Mouse (Mus musculus) midbrain, embryonic 13.5 days (tissue): Measurements from ENCODE around the gene Tceal9. TPM values are rescaled to one million over a fixed set of nuclear protein-coding genes. Genes with fewer than 3 reads are reported as not detected.
"Not testable (repeated sequence)": the region's sequence is repeated elsewhere in the genome, so short reads cannot be mapped to it uniquely, and the experiment has no call there.

Experiments used
- ATAC-seq: fragments of 200-750 bp; cut with Nextera tagmentation; 2 replicates; pipeline ENCODE4 v1.8.0; 2017; ENCODE audit warnings: mild to moderate bottlenecking, moderate TSS enrichment, moderate library complexity
- H3K27ac ChIP-seq: fragments of 300-500 bp; sonication (generic); 2 replicates; pipeline ENCODE4 v1.5.1; 2015; ENCODE audit warnings: inconsistent platforms, mild to moderate bottlenecking, moderate library complexity
- H3K27me3 ChIP-seq: fragments of 300-500 bp; sonication (generic); 2 replicates; pipeline ENCODE4 v1.6.1; 2015; ENCODE audit warnings: mild to moderate bottlenecking, inconsistent platforms
- H3K36me3 ChIP-seq: fragments of 300-500 bp; sonication (generic); 2 replicates; pipeline ENCODE4 v1.6.1; 2015; ENCODE audit warnings: mild to moderate bottlenecking, inconsistent platforms
- H3K4me1 ChIP-seq: fragments of 300-500 bp; sonication (generic); replicated peaks from 2 replicates; pipeline ENCODE4 v1.6.1; 2015; ENCODE audit warnings: inconsistent platforms
- H3K4me2 ChIP-seq: fragments of 300-500 bp; sonication (generic); replicated peaks from 2 replicates; pipeline ENCODE4 v1.6.1; 2015; ENCODE audit warnings: moderate library complexity, mild to moderate bottlenecking, inconsistent platforms
- H3K4me3 ChIP-seq: fragments of 300-500 bp; sonication (generic); replicated peaks from 2 replicates; pipeline ENCODE4 v1.5.1; 2015; ENCODE audit warnings: mild to moderate bottlenecking, inconsistent platforms
- H3K9ac ChIP-seq: fragments of 300-500 bp; sonication (generic); replicated peaks from 2 replicates; pipeline ENCODE4 v1.6.1; 2015; ENCODE audit warnings: mild to moderate bottlenecking, inconsistent platforms
- H3K9me3 ChIP-seq: fragments of 300-500 bp; sonication (generic); 2 replicates; pipeline ENCODE4 v1.6.1; 2016; ENCODE audit warnings: mild to moderate bottlenecking, inconsistent platforms
- WGBS: fragments of 180-500 bp; shearing (Covaris S2); methylation state at CpG from one replicate; pipeline ENCODE4 v1.1.7; 2015; 5-methylcytosine and 5-hydroxymethylcytosine counted together
- polyA plus RNA-seq: library from polyadenylated mRNA; unstranded; fragments of >200 nt; fragmentation: Nextera tagmentation; extraction: Ambion mirVana; gene quantifications from 2 replicates; pipeline ENCODE4 v1.2.1, GENCODE M21; 2015

Tceal9 gene
- polyA plus RNA-seq, 1 experiment from 2014 or later: 354 TPM

GRCm38 (mm10) chrX:136238118-136238517 lies 6.8 kb upstream of the Tceal9 start:
- no peaks in the 10 kb centered on the region for H3K36me3 ChIP-seq
- no peak overlapping the region for H3K4me3 ChIP-seq
- no peaks in the 10 kb centered on the region for H3K27me3 ChIP-seq
- H3K27ac ChIP-seq: no peak overlapping the region
- H3K4me2 ChIP-seq: no peak overlapping the region
- WGBS: 52% methylated on average over 3 of the region's 3 CpGs
- no peak for ATAC-seq
- H3K9ac ChIP-seq: no peak overlapping the region
- no peaks in the 10 kb centered on the region for H3K9me3 ChIP-seq
- no peaks in the 10 kb centered on the region for H3K4me1 ChIP-seq

GRCm38 (mm10) chrX:136243181-136243580 lies 1.7 kb upstream of the Tceal9 start:
- ATAC-seq: no peak
- no peaks in the 10 kb centered on the region for H3K9me3 ChIP-seq
- H3K4me1 ChIP-seq: 0 out of 2 replicates have a peak, but pooled peaks cover 4% of the 10 kb centered on the region
- no peak overlapping the region for H3K4me3 ChIP-seq
- H3K9ac ChIP-seq: no peak overlapping the region
- H3K27ac ChIP-seq: no peak overlapping the region
- no peaks in the 10 kb centered on the region for H3K36me3 ChIP-seq
- 86% methylated on average over 2 of the region's 2 CpGs for WGBS
- 0 out of 2 replicates have a peak overlapping the region, but pooled peaks have one; percentile 15 for H3K4me2 ChIP-seq
- no peaks in the 10 kb centered on the region for H3K27me3 ChIP-seq

GRCm38 (mm10) chrX:136245521-136246071 lies 717 bp downstream of the Tceal9 start:
- Histone ChIP-seq H3K36me3 (no peaks in the 10 kb centered on the region), H3K9me3 (no peaks in the 10 kb centered on the region), H3K9ac (peak overlapping the region; percentile 75), H3K4me1 (0 out of 2 replicates have a peak, but pooled peaks cover 4% of the 10 kb centered on the region), H3K4me3 (peak overlapping the region; percentile 62), H3K4me2 (peak overlapping the region; percentile 53), H3K27ac (peak overlapping the region; percentile 83), H3K27me3 (no peaks in the 10 kb centered on the region)
- WGBS: 33% methylated on average over 13 of the region's 15 CpGs
- ATAC-seq: peak; percentile 84

- H3K4me2 ChIP-seq: no peak overlapping the region
- H3K4me1 ChIP-seq: 0 out of 2 replicates have a peak, but pooled peaks cover 4% of the 10 kb centered on the region
- WGBS: 83% methylated on average over 6 of the region's 6 CpGs
- ATAC-seq: no peak
- no peak overlapping the region for H3K4me3 ChIP-seq
- no peak overlapping the region for H3K9ac ChIP-seq
- H3K36me3 ChIP-seq: no peaks in the 10 kb centered on the region
- no peaks in the 10 kb centered on the region for H3K27me3 ChIP-seq
- H3K9me3 ChIP-seq: no peaks in the 10 kb centered on the region
- no peak overlapping the region for H3K27ac ChIP-seq
Observed at GRCm38 (mm10) chrX:136248811-136249210, 3.9 kb downstream of the Tceal9 start.

GRCm38 (mm10) chrX:136249671-136250070 lies 4.8 kb downstream of the Tceal9 start:
- no peak overlapping the region for H3K27ac ChIP-seq
- no peaks in the 10 kb centered on the region for H3K36me3 ChIP-seq
- 84% methylated on average over 7 of the region's 7 CpGs for WGBS
- no peak for ATAC-seq
- H3K4me1 ChIP-seq: 0 out of 2 replicates have a peak, but pooled peaks cover 4% of the 10 kb centered on the region
- no peaks in the 10 kb centered on the region for H3K9me3 ChIP-seq
- no peak overlapping the region for H3K9ac ChIP-seq
- H3K4me3 ChIP-seq: no peak overlapping the region
- no peak overlapping the region for H3K4me2 ChIP-seq
- H3K27me3 ChIP-seq: no peaks in the 10 kb centered on the region

GRCm38 (mm10) chrX:136252023-136252729 lies 7.3 kb downstream of the Tceal9 start:
- WGBS: 54% methylated on average over 6 of the region's 6 CpGs
- Histone ChIP-seq H3K27ac (peak overlapping the region; percentile 47; the same call in 1 of the 2 replicates), H3K4me2 (no peak overlapping the region), H3K4me3 (no peak overlapping the region), H3K36me3 (no peaks in the 10 kb centered on the region), H3K4me1 (no peaks in the 10 kb centered on the region), H3K27me3 (no peaks in the 10 kb centered on the region), H3K9ac (no peak overlapping the region), H3K9me3 (no peaks in the 10 kb centered on the region)
- no peak for ATAC-seq

- 84% methylated on average over 5 of the region's 5 CpGs for WGBS
- no peak overlapping the region for H3K27ac ChIP-seq
- H3K4me3 ChIP-seq: no peak overlapping the region
- 0 out of 2 replicates have a peak, but pooled peaks cover 3% of the 10 kb centered on the region for H3K36me3 ChIP-seq
- H3K9ac ChIP-seq: no peak overlapping the region
- peaks cover 14% of the 10 kb centered on the region for H3K4me1 ChIP-seq
- H3K4me2 ChIP-seq: no peak overlapping the region
- ATAC-seq: no peak
- no peaks in the 10 kb centered on the region for H3K27me3 ChIP-seq
- no peaks in the 10 kb centered on the region for H3K9me3 ChIP-seq
Observed at GRCm38 (mm10) chrX:136267720-136268119, 22.8 kb downstream of the Tceal9 start.

- 85% methylated on average over 4 of the region's 4 CpGs for WGBS
Observed at GRCm38 (mm10) chrX:136268173-136268572, 23.3 kb downstream of the Tceal9 start.

GRCm38 (mm10) chrX:136269743-136270392 lies 25.0 kb downstream of the Tceal9 start, which contains the start of gene Bex3:
Bex3 (plus strand) TSS chrX:136270253.
- H3K27me3 ChIP-seq, H3K36me3 ChIP-seq, H3K9me3 ChIP-seq: not testable (repeated sequence)
- Histone ChIP-seq H3K4me3 (peak within 1 kb of the TSS; percentile 46), H3K27ac (peak within 1 kb of the TSS; percentile 81), H3K4me1 (peaks cover 14% of the 10 kb centered on the region), H3K9ac (peak within 1 kb of the TSS; percentile 65), H3K4me2 (peak within 1 kb of the TSS; percentile 61)
- 79% methylated on average over 4 of the region's 30 CpGs for WGBS
- peak; percentile 97 for ATAC-seq

More at GRCm38 (mm10) chrX:136268173-136268572, 23.3 kb downstream of the Tceal9 start:
- H3K9ac ChIP-seq: no peak overlapping the region
- no peaks in the 10 kb centered on the region for H3K9me3 ChIP-seq
- no peak overlapping the region for H3K4me3 ChIP-seq
- 0 out of 2 replicates have a peak, but pooled peaks cover 3% of the 10 kb centered on the region for H3K36me3 ChIP-seq
- H3K27me3 ChIP-seq: no peaks in the 10 kb centered on the region
- ATAC-seq: no peak
- no peak overlapping the region for H3K4me2 ChIP-seq
- H3K4me1 ChIP-seq: peaks cover 14% of the 10 kb centered on the region
- no peak overlapping the region for H3K27ac ChIP-seq

GRCm38 (mm10) chrX:136270393-136271111 lies 25.7 kb downstream of the Tceal9 start:
- H3K4me2 ChIP-seq: peak overlapping the region; percentile 61
- 24% methylated on average over 20 of the region's 60 CpGs for WGBS

GRCm38 (mm10) chrX:136274542-136274941 lies 29.7 kb downstream of the Tceal9 start:
- H3K4me2 ChIP-seq: no peak overlapping the region
- H3K4me1 ChIP-seq: peaks cover 14% of the 10 kb centered on the region
- WGBS: 28% methylated on average over 3 of the region's 3 CpGs

More at GRCm38 (mm10) chrX:136270393-136271111, 25.7 kb downstream of the Tceal9 start:
- not testable (repeated sequence) for H3K27me3 ChIP-seq, H3K36me3 ChIP-seq, H3K9me3 ChIP-seq
- H3K27ac ChIP-seq: peak overlapping the region; percentile 81
- H3K4me1 ChIP-seq: peaks cover 14% of the 10 kb centered on the region
- H3K9ac ChIP-seq: peak overlapping the region; percentile 65
- H3K4me3 ChIP-seq: peak overlapping the region; percentile 46
- peak; percentile 80 for ATAC-seq

More at GRCm38 (mm10) chrX:136274542-136274941, 29.7 kb downstream of the Tceal9 start:
- H3K36me3 ChIP-seq: 0 out of 2 replicates have a peak, but pooled peaks cover 3% of the 10 kb centered on the region
- no peak for ATAC-seq
- peak overlapping the region; percentile 19; the same call in 1 of the 2 replicates for H3K27ac ChIP-seq
- no peak overlapping the region for H3K9ac ChIP-seq
- no peak overlapping the region for H3K4me3 ChIP-seq
- H3K27me3 ChIP-seq: peaks cover 5% of the 10 kb centered on the region; the same call in 1 of the 2 replicates
- no peaks in the 10 kb centered on the region for H3K9me3 ChIP-seq
